19 mouse cellular contexts compared by ENCODE assay signal in genomic region chr4:154232295-154232694, GRCm38 (mm10).
DNase-seq lines count a peak whose midpoint lies in the region; ATAC-seq lines count a peak whose summit lies in the region.
"Had no signal": no experiment of that assay in that cellular context is flagged by ENCODE, and none has a peak within 500 bp of the region (broad histone marks: within the 10 kb centered on the region; RNA-seq: fewer than 3 reads in every experiment).

No protein-coding gene starts in this region.

- no peaks in the 10 kb centered on the region for H3K9me3 ChIP-seq in forebrain, embryonic 10.5 days
- H3K9me3 ChIP-seq in forebrain, embryonic 12.5 days: no peaks in the 10 kb centered on the region
- H3K9me3 ChIP-seq in heart, embryonic 13.5 days: no peaks in the 10 kb centered on the region
- H3K9me3 ChIP-seq in limb, embryonic 12.5 days: no peaks in the 10 kb centered on the region
- H3K9me3 ChIP-seq: liver, embryonic 13.5 days; midbrain, embryonic 10.5 days; neural tube, embryonic 15.5 days had no signal

- H3K4me1 ChIP-seq in forebrain, embryonic 10.5 days: peaks cover 51% of the 10 kb centered on the region
- H3K4me1 ChIP-seq in forebrain, embryonic 12.5 days: peaks cover 17% of the 10 kb centered on the region
- H3K4me1 ChIP-seq in heart, embryonic 13.5 days: peaks cover 87% of the 10 kb centered on the region
- H3K4me1 ChIP-seq in limb, embryonic 12.5 days (replicated peaks): peaks cover 62% of the 10 kb centered on the region
- H3K4me1 ChIP-seq: liver, embryonic 13.5 days had no signal

- H3K36me3 ChIP-seq in forebrain, embryonic 10.5 days (replicated peaks): no peaks in the 10 kb centered on the region
- no peaks in the 10 kb centered on the region for H3K36me3 ChIP-seq in forebrain, embryonic 12.5 days (replicated peaks)
- H3K36me3 ChIP-seq in heart, embryonic 13.5 days: no peaks in the 10 kb centered on the region
- H3K36me3 ChIP-seq in limb, embryonic 12.5 days: no peaks in the 10 kb centered on the region
- H3K36me3 ChIP-seq: liver, embryonic 13.5 days; midbrain, embryonic 10.5 days; neural tube, embryonic 15.5 days had no signal

- no peak overlapping the region for H3K4me2 ChIP-seq in forebrain, embryonic 12.5 days
- no peak overlapping the region for H3K4me2 ChIP-seq in heart, embryonic 13.5 days
- H3K4me2 ChIP-seq in limb, embryonic 12.5 days: no peak overlapping the region
- H3K4me2 ChIP-seq: liver, embryonic 13.5 days; neural tube, embryonic 15.5 days had no signal

- H3K27ac ChIP-seq in forebrain, embryonic 10.5 days: 0 out of 2 replicates have a peak overlapping the region, but pooled peaks have one; percentile 2
- H3K27ac ChIP-seq in forebrain, embryonic 12.5 days: no peak overlapping the region
- H3K27ac ChIP-seq in heart, embryonic 13.5 days (replicated peaks): 0 out of 2 replicates have a peak overlapping the region, but pooled peaks have one; percentile 10
- H3K27ac ChIP-seq in limb, embryonic 12.5 days: peak overlapping the region; percentile 73; the same call in 1 of the 2 replicates
- H3K27ac ChIP-seq: liver, embryonic 13.5 days; midbrain, embryonic 10.5 days; neural tube, embryonic 15.5 days; stomach, postnatal 0 days had no signal

- H3K27me3 ChIP-seq in forebrain, embryonic 10.5 days (ENCODE audit: poor library complexity, severe bottlenecking): peaks cover 1% of the 10 kb centered on the region; the same call in 1 of the 2 replicates
- H3K27me3 ChIP-seq in forebrain, embryonic 12.5 days: no peaks in the 10 kb centered on the region
- H3K27me3 ChIP-seq in heart, embryonic 13.5 days (replicated peaks): no peaks in the 10 kb centered on the region
- H3K27me3 ChIP-seq in limb, embryonic 12.5 days: no peaks in the 10 kb centered on the region
- H3K27me3 ChIP-seq: neural tube, embryonic 15.5 days had no signal

- H3K9ac ChIP-seq in forebrain, embryonic 12.5 days: no peak overlapping the region
- H3K9ac ChIP-seq in heart, embryonic 13.5 days: no peak overlapping the region
- H3K9ac ChIP-seq in limb, embryonic 12.5 days (replicated peaks): no peak overlapping the region
- H3K9ac ChIP-seq: liver, embryonic 13.5 days; neural tube, embryonic 15.5 days had no signal

- no peak overlapping the region for H3K4me3 ChIP-seq in forebrain, embryonic 10.5 days
- no peak overlapping the region for H3K4me3 ChIP-seq in forebrain, embryonic 12.5 days (replicated peaks)
- no peak overlapping the region for H3K4me3 ChIP-seq in heart, embryonic 13.5 days
- H3K4me3 ChIP-seq in limb, embryonic 12.5 days (replicated peaks): no peak overlapping the region
- H3K4me3 ChIP-seq: liver, embryonic 13.5 days; midbrain, embryonic 10.5 days; neural tube, embryonic 15.5 days had no signal

- ATAC-seq in forebrain, embryonic 12.5 days (ENCODE audit: low FRiP score): no peak
- no peak for ATAC-seq in heart, embryonic 13.5 days (ENCODE audit: extremely low read depth, insufficient number of reproducible peaks, low FRiP score, low TSS enrichment)
- no peak; the same call in 1 of the 2 replicates for ATAC-seq in limb, embryonic 12.5 days (ENCODE audit: insufficient number of reproducible peaks, insufficient read depth, low FRiP score, low TSS enrichment, low read depth)

- DNase-seq in forebrain, embryonic 10.5 days (ENCODE audit: extremely low spot score, low spot score): no peak
- peak; percentile 42 for DNase-seq in forelimb bud, embryonic 11.5 days (ENCODE audit: low read depth, low spot score)
- no peak for DNase-seq in spleen, postnatal 10 days (ENCODE audit: low spot score in 2 of 2)
- no peak for DNase-seq in urinary bladder, adult 18-20 months (ENCODE audit: low spot score in 2 of 2)
- DNase-seq in frontal cortex, adult 2 months (ENCODE audit: extremely low spot score in 1 of 2, low spot score in 1 of 2): no peak
- DNase-seq: adrenal gland, adult 8-10 months; cerebellum, adult 8-10 months; kidney, postnatal 14 days; layer of hippocampus, adult 9-11 months; liver, embryonic 13.5 days; retina, postnatal 1 day; spleen, adult 18-20 months; thymus, postnatal 36 days had no signal

- WGBS in forebrain, embryonic 10.5 days: 73% methylated on average over 4 of the region's 4 CpGs
- WGBS in forebrain, embryonic 12.5 days: 80% methylated on average over 4 of the region's 4 CpGs
- 26% methylated on average over 4 of the region's 4 CpGs for WGBS in heart, embryonic 13.5 days
- WGBS in limb, embryonic 12.5 days: 35% methylated on average over 4 of the region's 4 CpGs
